Mouse (Mus musculus): Measurements from ENCODE around the gene Rbm14.

The Rbm14 gene

GRCm38 (mm10) chr19:4811063-4811908, at the start of gene Rbm14, which contains the start of gene Gm21992:
Gene Rbm14 (minus strand): TSS chr19:4811634.
Gene Gm21992 (minus strand): TSS chr19:4811612.
- DNase-seq = peak; percentile 97 to 99

DNA sequence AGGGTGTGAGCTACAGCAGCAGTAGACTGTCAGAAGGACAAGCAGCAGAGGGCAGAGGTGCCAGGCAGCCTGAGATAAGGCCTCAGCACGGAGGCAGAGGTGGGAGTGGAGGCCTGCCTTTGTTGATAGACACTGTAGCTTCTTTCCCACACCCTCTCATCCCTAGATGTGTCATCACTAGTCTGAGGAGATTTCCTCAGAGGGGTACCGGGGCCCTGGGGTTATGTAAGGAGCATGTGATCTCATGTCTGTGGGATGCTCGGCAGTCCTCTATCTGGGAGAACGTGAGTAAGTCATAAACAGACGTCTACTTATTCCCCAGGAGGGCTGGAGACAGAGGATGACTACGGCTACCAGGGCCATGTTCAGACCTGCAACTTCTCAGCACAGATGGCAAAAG, 47.6 kb upstream of the Rbm14 start:
- DNase-seq = no peak

DNA sequence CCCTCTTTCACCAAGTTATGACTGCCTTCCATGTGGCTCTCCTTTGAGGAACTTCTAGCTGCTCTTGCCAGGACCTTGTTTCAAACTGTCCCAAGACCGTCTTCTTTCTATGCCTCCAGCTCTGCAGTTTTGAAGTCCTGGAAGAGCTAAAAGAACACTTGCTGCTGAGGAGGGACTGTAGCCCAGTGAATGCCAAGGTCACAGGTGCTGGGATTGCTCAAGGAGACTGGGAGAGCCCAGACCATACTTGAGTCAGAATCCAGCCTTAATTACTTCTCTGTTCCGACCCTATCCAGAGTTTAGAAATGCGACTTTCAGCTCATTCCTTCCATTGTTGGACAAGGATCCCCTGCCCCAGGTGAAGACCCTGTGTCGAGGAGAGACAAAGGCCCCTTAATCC, 44.5 kb upstream of the Rbm14 start:
- no peak for DNase-seq

DNA sequence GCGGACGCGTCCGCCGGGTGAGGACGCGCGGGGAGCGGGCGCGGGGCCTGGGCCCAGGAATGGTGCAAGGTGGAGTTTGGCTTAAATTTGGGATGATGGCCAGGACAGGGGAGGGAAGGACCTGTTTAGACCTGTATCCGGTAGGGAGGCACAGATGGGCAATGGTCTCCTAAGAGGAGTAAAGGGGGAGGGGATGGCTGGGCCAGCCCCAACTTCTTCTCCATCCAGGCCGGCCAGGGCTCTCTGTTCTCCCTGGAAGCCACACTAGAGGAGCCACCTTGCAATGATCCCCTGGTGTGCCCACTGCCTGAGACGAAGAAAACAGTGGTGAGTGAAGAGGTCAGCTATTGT, 44.0 kb upstream of the Rbm14 start:
- DNase-seq = no peak

GRCm38 (mm10) chr19:4854552-4855469, 43.4 kb upstream of the Rbm14 start, which contains the start of gene Ctsf:
Gene Ctsf (plus strand): TSS chr19:4855130.
- peak; percentile 95 to 97 for DNase-seq

DNA sequence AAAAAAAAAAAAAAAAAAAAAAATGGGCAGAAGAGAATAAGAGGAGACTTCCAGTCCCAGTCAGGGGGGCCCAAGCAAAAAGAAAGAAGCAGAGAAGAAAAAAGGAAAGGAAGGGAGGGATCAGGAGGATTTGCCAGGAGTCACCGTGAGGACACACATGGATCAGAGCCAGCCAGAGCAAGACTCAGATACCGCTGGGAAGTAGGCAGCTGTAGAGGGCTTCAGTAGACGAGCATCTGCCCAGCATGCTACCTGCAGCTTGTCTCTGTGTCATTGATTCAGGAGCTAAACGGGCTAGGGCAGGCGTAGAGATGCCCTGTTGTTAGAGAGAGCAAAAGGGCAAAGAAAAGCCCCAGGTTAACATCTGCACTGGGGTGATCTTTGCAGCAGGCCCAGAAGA, 38.8 kb upstream of the Rbm14 start:
- no peak for DNase-seq

DNA sequence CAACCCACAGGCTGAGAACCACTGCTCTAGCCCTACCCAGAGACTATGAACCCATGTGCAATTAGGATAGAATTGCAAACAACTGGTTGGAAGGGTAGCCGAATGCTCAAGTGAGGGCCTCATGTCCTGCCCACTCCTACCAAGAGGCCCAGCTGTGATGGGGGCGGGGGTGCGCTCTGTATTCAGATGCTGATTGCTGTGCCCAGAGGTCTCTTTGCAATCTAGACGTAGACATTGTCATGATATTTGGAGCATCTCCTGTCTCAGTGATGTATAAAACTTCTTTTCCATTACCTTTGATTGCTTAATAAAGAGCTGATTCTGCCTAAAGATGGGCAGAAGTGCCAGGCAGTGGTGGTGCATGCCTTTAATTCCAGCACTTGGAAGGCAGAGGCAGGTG, 38.4 kb upstream of the Rbm14 start:
- DNase-seq = no peak

GRCm38 (mm10) chr19:4847490-4847889, 36.1 kb upstream of the Rbm14 start:
- peak; percentile 52 to 62 for DNase-seq

DNA sequence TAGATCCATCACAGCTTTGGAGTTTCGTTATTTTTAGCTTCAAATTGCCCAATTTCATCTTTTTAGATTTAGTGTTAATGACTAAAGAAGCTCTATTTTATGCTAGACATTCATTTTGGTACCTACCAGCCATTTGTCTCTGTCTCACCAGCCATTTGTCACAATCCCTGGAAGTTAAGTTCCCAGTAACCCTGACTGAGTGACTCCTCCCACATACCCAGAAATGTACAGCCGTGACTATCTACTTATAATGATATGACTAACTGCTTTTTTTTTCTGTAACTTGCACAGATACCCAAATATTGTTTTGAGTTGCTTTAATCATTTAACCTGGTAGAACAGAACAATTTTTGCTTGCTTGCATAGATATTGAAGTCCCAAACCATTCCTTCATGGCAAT, 34.4 kb upstream of the Rbm14 start:
- no peak for DNase-seq

GRCm38 (mm10) chr19:4842611-4843010, 31.2 kb upstream of the Rbm14 start:
- no peak for DNase-seq

GRCm38 (mm10) chr19:4840848-4841247, 29.4 kb upstream of the Rbm14 start:
- no peak for DNase-seq

GRCm38 (mm10) chr19:4839149-4839548, 27.7 kb upstream of the Rbm14 start, which contains the start of the genes Ccs and Ccdc87:
Gene Ccs (minus strand): TSS chr19:4839332.
Gene Ccdc87 (plus strand): TSS chr19:4839366.
- peak; percentile 99 for DNase-seq

- DNase-seq = no peak
These were observed 27.2 kb upstream of the Rbm14 start for GRCm38 (mm10) chr19:4838526-4839140.

DNA sequence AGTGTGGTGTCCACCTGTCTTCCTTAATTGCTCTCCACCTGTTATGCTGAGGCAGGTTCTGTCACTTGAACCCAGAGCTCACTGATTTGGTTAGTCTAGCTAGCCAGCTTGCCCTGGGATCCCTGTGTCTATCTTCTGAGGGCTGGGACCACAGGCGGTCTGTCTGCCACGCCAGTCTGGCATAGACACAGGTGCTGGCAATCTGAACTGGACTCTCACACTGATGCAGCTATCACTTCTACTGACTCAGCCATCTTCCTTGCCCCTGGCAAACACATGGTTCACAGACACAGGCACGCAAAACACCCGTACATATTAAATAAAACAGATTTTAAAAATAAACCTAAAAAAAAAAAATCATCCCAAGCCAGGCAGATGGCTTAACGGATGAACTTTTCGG, 25.6 kb upstream of the Rbm14 start:
- peak in 1 of 2 experiments; percentile 25 for DNase-seq

DNA sequence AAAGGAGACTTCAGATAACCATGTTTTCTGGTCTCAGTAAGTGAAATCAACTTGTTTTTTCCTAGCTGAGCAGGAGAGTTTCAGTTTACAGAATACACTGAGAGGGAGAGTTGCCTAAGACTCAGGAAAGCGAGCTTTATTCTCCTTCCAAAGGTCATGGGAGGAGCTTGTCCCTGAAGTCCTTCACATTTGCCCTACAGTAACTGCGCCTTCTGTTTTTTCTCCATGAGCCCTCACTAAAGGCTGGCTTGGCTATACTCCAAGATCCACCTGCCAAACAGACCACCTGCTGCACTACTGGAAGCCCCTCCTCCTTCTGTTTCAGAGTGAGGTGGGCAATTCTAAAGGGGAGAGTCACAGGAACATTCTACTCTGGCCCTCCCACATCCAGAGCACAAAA, 24.7 kb upstream of the Rbm14 start:
- peak; percentile 52 to 72 for DNase-seq

- DNase-seq = no peak
These were observed 22.5 kb upstream of the Rbm14 start for GRCm38 (mm10) chr19:4833977-4834376.

DNA sequence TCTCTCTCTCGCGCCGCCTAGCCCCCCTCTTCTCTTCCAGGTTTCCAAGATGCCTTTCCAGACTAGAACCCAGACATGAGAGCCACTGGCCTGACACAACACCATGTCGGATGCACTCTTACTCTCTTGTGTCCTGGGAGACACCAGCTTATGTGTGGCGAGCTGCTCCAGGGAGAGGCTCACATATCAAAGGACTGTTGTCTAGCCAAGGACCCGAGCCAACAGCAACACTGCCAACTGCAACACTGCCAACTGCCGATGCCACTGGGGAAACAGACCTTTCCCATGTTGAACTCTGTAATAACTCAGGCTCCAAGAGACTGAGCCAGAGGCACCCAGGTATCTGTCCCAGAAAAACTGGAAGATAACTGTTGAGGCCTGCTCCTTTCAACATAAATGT, 17.7 kb upstream of the Rbm14 start:
- DNase-seq = peak; percentile 66 to 76

DNA sequence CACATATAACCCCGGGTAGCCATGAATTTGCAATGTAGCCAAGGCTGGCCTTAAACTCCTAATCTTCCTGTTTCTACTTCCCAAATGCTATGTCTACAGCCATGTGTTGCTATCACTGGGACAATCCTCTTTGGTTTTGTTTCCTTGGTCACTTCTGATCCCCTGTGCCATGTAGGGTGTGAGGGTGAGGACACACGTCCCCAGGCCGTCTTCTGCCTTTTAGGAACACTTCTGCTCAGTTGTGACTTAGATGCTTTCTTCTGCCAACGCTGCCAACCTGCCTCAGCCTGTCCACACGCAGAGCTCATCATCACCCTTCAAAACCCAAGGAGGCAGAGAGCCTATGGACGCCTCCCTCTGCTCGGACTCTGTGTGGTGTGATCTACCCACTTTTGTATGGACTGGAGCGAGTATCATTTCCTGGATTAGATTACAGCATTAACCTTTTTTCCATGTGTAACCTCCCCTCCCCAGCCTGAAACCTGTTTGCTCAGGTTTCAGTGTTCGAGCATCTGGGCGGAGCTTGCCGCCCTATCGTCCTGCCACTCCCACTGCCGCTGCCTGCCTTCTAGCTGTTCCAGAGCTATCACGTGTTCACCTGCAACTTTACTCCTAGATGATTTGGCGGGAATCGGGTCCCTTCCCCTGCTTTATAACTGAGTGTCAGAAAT, 17.1 kb upstream of the Rbm14 start:
- DNase-seq = peak; percentile 73 to 79

GRCm38 (mm10) chr19:4820678-4821303, 9.4 kb upstream of the Rbm14 start:
- peak; percentile 93 to 97 for DNase-seq

DNA sequence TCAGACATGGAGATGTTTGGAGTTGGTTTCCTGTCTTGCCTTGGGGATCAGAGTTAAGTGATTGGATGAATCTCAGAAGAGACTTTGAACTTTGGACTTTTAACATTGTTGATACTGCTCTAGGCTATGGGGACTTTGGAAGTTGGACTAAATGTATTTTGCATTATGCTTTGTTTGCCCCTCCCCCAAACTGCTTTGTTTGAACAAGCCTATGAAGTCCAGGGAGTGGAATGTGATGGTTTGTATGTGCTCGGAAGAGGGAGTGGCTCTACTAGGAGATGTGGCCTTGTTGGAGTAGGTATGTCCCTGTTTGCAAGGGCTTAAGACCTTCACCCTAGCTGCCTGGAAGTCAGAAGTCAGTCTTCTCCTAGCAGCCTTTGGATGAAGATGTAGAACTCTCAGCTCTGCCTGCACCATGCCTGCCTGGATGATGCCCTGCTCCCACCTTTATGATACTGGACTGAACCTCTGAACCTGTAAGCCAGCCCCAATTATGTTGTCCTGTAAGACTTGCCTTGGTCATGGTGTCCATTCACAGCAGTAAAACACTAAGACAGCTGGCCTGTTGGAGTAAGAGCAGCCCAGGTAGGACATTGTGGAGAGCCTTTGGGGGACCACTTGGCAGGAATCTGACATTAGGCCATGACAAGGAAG, 5.9 kb upstream of the Rbm14 start:
- no peak for DNase-seq

DNA sequence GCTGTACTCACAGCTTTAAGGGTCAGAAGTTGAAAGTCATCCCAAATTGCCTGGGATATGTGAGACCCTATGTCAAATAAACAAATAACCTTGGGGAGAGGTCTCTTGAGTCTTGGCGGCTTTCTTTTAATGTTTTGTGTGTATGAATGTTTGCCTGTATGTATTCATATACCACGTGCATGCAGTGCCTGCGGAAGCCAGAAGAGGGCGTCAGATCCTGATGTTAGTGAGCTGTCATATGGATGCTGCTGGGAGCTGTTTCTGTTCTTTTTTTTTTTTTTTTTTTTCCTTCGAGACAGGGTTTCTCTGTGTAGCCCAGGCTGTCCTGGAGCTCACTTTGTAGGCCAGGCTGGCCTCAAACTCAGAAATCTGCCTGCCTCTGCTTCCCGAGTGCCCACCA, 1.6 kb upstream of the Rbm14 start:
- DNase-seq = peak in 1 of 2 experiments; percentile 67
